In genomic region chr13:97409891-97410525, GRCm38 (mm10) we compare ENCODE assay signal across 15 mouse cellular contexts.
DNase-seq lines count a peak whose midpoint lies in the region; ATAC-seq and TF ChIP-seq lines count a peak whose summit lies in the region.
"Had no signal": no experiment of that assay in that cellular context is flagged by ENCODE, and none has a peak within 500 bp of the region (broad histone marks: within the 10 kb centered on the region; RNA-seq: fewer than 3 reads in every experiment).

No protein-coding gene starts in this region.

- no peak overlapping the region for H3K4me3 ChIP-seq in heart, adult 2 months
- H3K4me3 ChIP-seq in forebrain, embryonic 16.5 days (replicated peaks; ENCODE audit: low read length): no peak overlapping the region
- no peak overlapping the region for H3K4me3 ChIP-seq in midbrain, embryonic 16.5 days (ENCODE audit: low read depth, low read length)
- H3K4me3 ChIP-seq: embryonic facial prominence, embryonic 12.5 days; liver, embryonic 15.5 days had no signal

- no peak overlapping the region for H3K27ac ChIP-seq in heart, adult 2 months
- peak overlapping the region; percentile 56 for H3K27ac ChIP-seq in forebrain, embryonic 16.5 days (ENCODE audit: low read length)
- H3K27ac ChIP-seq in midbrain, embryonic 16.5 days (ENCODE audit: low read length): peak overlapping the region; percentile 53
- H3K27ac ChIP-seq: embryonic facial prominence, embryonic 12.5 days; liver, embryonic 15.5 days had no signal

- 65% methylated on average over 6 of the region's 6 CpGs for WGBS in heart, adult 2 months
- WGBS in forebrain, embryonic 16.5 days: 19% methylated on average over 6 of the region's 6 CpGs
- WGBS in midbrain, embryonic 16.5 days: 24% methylated on average over 6 of the region's 6 CpGs

- no peaks in the 10 kb centered on the region for H3K27me3 ChIP-seq in heart, adult 2 months (ENCODE audit: control insufficient read depth, insufficient read depth, low read length)
- H3K27me3 ChIP-seq in forebrain, embryonic 16.5 days (replicated peaks; ENCODE audit: control insufficient read depth, insufficient read depth, low read length): no peaks in the 10 kb centered on the region
- H3K27me3 ChIP-seq in midbrain, embryonic 16.5 days (ENCODE audit: control insufficient read depth, insufficient read depth, low read depth, low read length): no peaks in the 10 kb centered on the region
- H3K27me3 ChIP-seq: embryonic facial prominence, embryonic 12.5 days had no signal

- peak; percentile 78 for DNase-seq in heart, adult 11 months
- DNase-seq in heart, adult 2 months: no peak
- peak; percentile 84 for DNase-seq in brain, embryonic 14.5 days (ENCODE audit: low read depth)
- DNase-seq in liver: no peak
- DNase-seq in urinary bladder, postnatal 25 days (ENCODE audit: low spot score): no peak
- DNase-seq: cerebellum, adult 8-10 months; heart, postnatal 36 days; kidney, adult 2 months; lung, postnatal 36 days; right cerebral cortex, postnatal 14 days had no signal

- H3K4me2 ChIP-seq in forebrain, embryonic 16.5 days (ENCODE audit: low read length): no peak overlapping the region
- H3K4me2 ChIP-seq in midbrain, embryonic 16.5 days (ENCODE audit: low read length): no peak overlapping the region
- H3K4me2 ChIP-seq: embryonic facial prominence, embryonic 12.5 days; liver, embryonic 15.5 days had no signal

- no peak for TF ChIP-seq POLR2A in heart, adult 2 months (IDR thresholded peaks at IDR 0.05; ENCODE audit: insufficient read depth, low read depth, low read length)
- no peak for TF ChIP-seq POLR2A in brain, embryonic 14.5 days (IDR thresholded peaks at IDR 0.05; ENCODE audit: borderline replicate concordance, extremely low read depth, insufficient read depth, insufficient read length, poor library complexity, severe bottlenecking)

- ATAC-seq in forebrain, embryonic 16.5 days: peak; percentile 55
- ATAC-seq in midbrain, embryonic 16.5 days: peak; percentile 62; the same call in 1 of the 2 replicates
- ATAC-seq: activated CD4-positive, CD25-positive, alpha-beta regulatory T cell, adult 4 months had no signal

- no peak for TF ChIP-seq EP300 in heart, adult 2 months (IDR thresholded peaks at IDR 0.05; ENCODE audit: insufficient read depth, low read depth, low read length)

- intact Hi-C loops in heart, adult 2 months (cut with DNase I): no loop called here

- no peaks in the 10 kb centered on the region for H3K4me1 ChIP-seq in heart, adult 2 months (ENCODE audit: control insufficient read depth, insufficient read depth, low read length)
- H3K4me1 ChIP-seq in forebrain, embryonic 16.5 days (replicated peaks; ENCODE audit: control insufficient read depth, insufficient read depth, low read length): peaks cover 43% of the 10 kb centered on the region
- peaks cover 29% of the 10 kb centered on the region for H3K4me1 ChIP-seq in midbrain, embryonic 16.5 days (ENCODE audit: control insufficient read depth, insufficient read depth, low read length)

- H3K79me2 ChIP-seq in heart, adult 2 months (replicated peaks; ENCODE audit: control insufficient read depth, insufficient read depth, low read length): no peaks in the 10 kb centered on the region

- TF ChIP-seq CTCF in heart, adult 2 months (IDR thresholded peaks at IDR 0.05): no peak
- TF ChIP-seq CTCF in brain, embryonic 14.5 days (IDR thresholded peaks at IDR 0.05; ENCODE audit: borderline replicate concordance, extremely low read depth, insufficient read depth, insufficient read length): no peak

- no peak overlapping the region for H3K9ac ChIP-seq in heart, adult 2 months (ENCODE audit: low read depth, low read length)
- H3K9ac ChIP-seq in forebrain, embryonic 16.5 days (replicated peaks; ENCODE audit: low read depth, low read length): no peak overlapping the region
- H3K9ac ChIP-seq in midbrain, embryonic 16.5 days (ENCODE audit: low read depth, low read length): no peak overlapping the region
- H3K9ac ChIP-seq: embryonic facial prominence, embryonic 12.5 days; liver, embryonic 15.5 days had no signal

- H3K9me3 ChIP-seq in forebrain, embryonic 16.5 days (ENCODE audit: control insufficient read depth, low read length): peaks cover 3% of the 10 kb centered on the region; the same call in 1 of the 2 replicates
- H3K9me3 ChIP-seq in midbrain, embryonic 16.5 days (replicated peaks; ENCODE audit: control insufficient read depth, low read length, poor library complexity, severe bottlenecking): no peaks in the 10 kb centered on the region
- H3K9me3 ChIP-seq: embryonic facial prominence, embryonic 12.5 days; liver, embryonic 15.5 days had no signal

- H3K36me3 ChIP-seq in heart, adult 2 months (ENCODE audit: control insufficient read depth, insufficient read depth, low read length): no peaks in the 10 kb centered on the region
- H3K36me3 ChIP-seq in forebrain, embryonic 16.5 days (ENCODE audit: control insufficient read depth, insufficient read depth): no peaks in the 10 kb centered on the region
- no peaks in the 10 kb centered on the region for H3K36me3 ChIP-seq in midbrain, embryonic 16.5 days (ENCODE audit: control insufficient read depth, insufficient read depth, low read length)
- H3K36me3 ChIP-seq: embryonic facial prominence, embryonic 12.5 days; liver, embryonic 15.5 days had no signal

Comparison
In these comparisons a context has a peak if more than half of its experiments do, and no peak if none do; other contexts are left out.
1. DNase-seq: peak in heart, adult 11 months (single experiment) and brain, embryonic 14.5 days (single experiment); none in heart, adult 2 months (0 of 2), liver (single experiment) and urinary bladder, postnatal 25 days (single experiment).